ENCODE assay signal across 19 mouse cellular contexts in genomic region chr3:96069046-96069445, GRCm38 (mm10). TPM values are rescaled to one million over a fixed set of nuclear protein-coding genes. Genes with fewer than 3 reads are reported as not detected.
A peak's percentile ranks its signal among the peaks of the same experiment; 100 is the strongest.
DNase-seq lines count a peak whose midpoint lies in the region; ATAC-seq lines count a peak whose summit lies in the region.
"Had no signal": no experiment of that assay in that cellular context is flagged by ENCODE, and none has a peak within 500 bp of the region (broad histone marks: within the 10 kb centered on the region; RNA-seq: fewer than 3 reads in every experiment).

No protein-coding gene starts in this region.

- no peaks in the 10 kb centered on the region for H3K27me3 ChIP-seq in heart, embryonic 10.5 days (ENCODE audit: insufficient read depth, poor library complexity, severe bottlenecking)
- H3K27me3 ChIP-seq in heart, embryonic 11.5 days (ENCODE audit: control insufficient read depth, insufficient read depth, low read length), result no peaks in the 10 kb centered on the region
- H3K27me3 ChIP-seq in liver, embryonic 11.5 days (replicated peaks; ENCODE audit: control insufficient read depth, insufficient read depth, low read length), result no peaks in the 10 kb centered on the region
- H3K27me3 ChIP-seq in liver, embryonic 12.5 days (replicated peaks), result no peaks in the 10 kb centered on the region
- H3K27me3 ChIP-seq: embryonic facial prominence, embryonic 12.5 days; forebrain, embryonic 13.5 days; forebrain, embryonic 15.5 days had no signal

- peak; percentile 61 for DNase-seq in heart, embryonic 10.5 days (ENCODE audit: low spot score)
- peak; percentile 15 for DNase-seq in liver, embryonic 11.5 days (ENCODE audit: low spot score)
- peak; percentile 23 for DNase-seq in R1 (ENCODE audit: low read depth, low spot score)
- DNase-seq: adrenal gland, adult 8-10 months; adrenal gland, postnatal 14 days; adrenal gland, postnatal 36 days; cerebellum, adult 11-12 months; cerebellum, adult 2 months; cerebellum, adult 9-10 months; cerebellum, postnatal 10 days; cerebellum, postnatal 25 days had no signal

- no peak overlapping the region for H3K4me2 ChIP-seq in heart, embryonic 11.5 days
- H3K4me2 ChIP-seq in liver, embryonic 11.5 days, result no peak overlapping the region
- H3K4me2 ChIP-seq in liver, embryonic 12.5 days, result no peak overlapping the region
- H3K4me2 ChIP-seq: embryonic facial prominence, embryonic 12.5 days; forebrain, embryonic 13.5 days; forebrain, embryonic 15.5 days had no signal

- WGBS in heart, embryonic 10.5 days, result 81% methylated on average over 6 of the region's 6 CpGs
- WGBS in heart, embryonic 11.5 days (ENCODE audit: insufficient replicate concordance), result 88% methylated on average over 6 of the region's 6 CpGs
- WGBS in liver, embryonic 11.5 days, result 92% methylated on average over 6 of the region's 6 CpGs
- 85% methylated on average over 6 of the region's 6 CpGs for WGBS in liver, embryonic 12.5 days (ENCODE audit: insufficient replicate concordance)

- H3K9ac ChIP-seq in heart, embryonic 11.5 days (ENCODE audit: low read depth, low read length), result no peak overlapping the region
- no peak overlapping the region for H3K9ac ChIP-seq in liver, embryonic 11.5 days (ENCODE audit: low read depth, low read length)
- H3K9ac ChIP-seq in liver, embryonic 12.5 days, result no peak overlapping the region
- H3K9ac ChIP-seq: embryonic facial prominence, embryonic 12.5 days; forebrain, embryonic 13.5 days; forebrain, embryonic 15.5 days had no signal

- peaks cover 6% of the 10 kb centered on the region; the same call in 1 of the 2 replicates for H3K4me1 ChIP-seq in heart, embryonic 10.5 days
- H3K4me1 ChIP-seq in heart, embryonic 11.5 days (ENCODE audit: control insufficient read depth, insufficient read depth, low read length), result no peaks in the 10 kb centered on the region
- H3K4me1 ChIP-seq in liver, embryonic 11.5 days (replicated peaks; ENCODE audit: control insufficient read depth, insufficient read depth, low read length), result no peaks in the 10 kb centered on the region
- peaks cover 14% of the 10 kb centered on the region for H3K4me1 ChIP-seq in liver, embryonic 12.5 days
- H3K4me1 ChIP-seq: embryonic facial prominence, embryonic 12.5 days; forebrain, embryonic 13.5 days; forebrain, embryonic 15.5 days had no signal

- H3K36me3 ChIP-seq in heart, embryonic 10.5 days, result no peaks in the 10 kb centered on the region
- H3K36me3 ChIP-seq in heart, embryonic 11.5 days (ENCODE audit: control insufficient read depth, insufficient read depth, low read length), result no peaks in the 10 kb centered on the region
- no peaks in the 10 kb centered on the region for H3K36me3 ChIP-seq in liver, embryonic 11.5 days (ENCODE audit: control insufficient read depth, insufficient read depth, low read length)
- no peaks in the 10 kb centered on the region for H3K36me3 ChIP-seq in liver, embryonic 12.5 days
- H3K36me3 ChIP-seq: embryonic facial prominence, embryonic 10.5 days; embryonic facial prominence, embryonic 12.5 days; forebrain, embryonic 15.5 days had no signal

- ATAC-seq in heart, embryonic 11.5 days (replicated peaks; ENCODE audit: insufficient number of reproducible peaks, low FRiP score, low TSS enrichment), result no peak
- no peak for ATAC-seq in liver, embryonic 11.5 days (replicated peaks; ENCODE audit: low FRiP score)
- ATAC-seq in liver, embryonic 12.5 days, result no peak
- no peak for ATAC-seq in monocyte, adult 5-6 weeks (replicated peaks; ENCODE audit: insufficient number of reproducible peaks, low FRiP score, low TSS enrichment, poor library complexity, severe bottlenecking)
- ATAC-seq: activated CD4-positive, CD25-positive, alpha-beta regulatory T cell, adult 4 months; forebrain, embryonic 13.5 days; forebrain, embryonic 15.5 days had no signal

- H3K9me3 ChIP-seq in heart, embryonic 10.5 days, result no peaks in the 10 kb centered on the region
- H3K9me3 ChIP-seq in heart, embryonic 11.5 days (replicated peaks; ENCODE audit: control insufficient read depth, low read length), result no peaks in the 10 kb centered on the region
- no peaks in the 10 kb centered on the region for H3K9me3 ChIP-seq in liver, embryonic 11.5 days (ENCODE audit: control insufficient read depth, low read length)
- H3K9me3 ChIP-seq in liver, embryonic 12.5 days (replicated peaks), result no peaks in the 10 kb centered on the region
- H3K9me3 ChIP-seq: embryonic facial prominence, embryonic 10.5 days; embryonic facial prominence, embryonic 12.5 days; forebrain, embryonic 13.5 days; forebrain, embryonic 15.5 days had no signal

- no peak overlapping the region for H3K27ac ChIP-seq in heart, embryonic 10.5 days
- no peak overlapping the region for H3K27ac ChIP-seq in heart, embryonic 11.5 days (ENCODE audit: low read depth, low read length)
- H3K27ac ChIP-seq in liver, embryonic 11.5 days (ENCODE audit: low read depth, low read length), result no peak overlapping the region
- H3K27ac ChIP-seq in liver, embryonic 12.5 days, result no peak overlapping the region
- H3K27ac ChIP-seq: embryonic facial prominence, embryonic 10.5 days; embryonic facial prominence, embryonic 12.5 days; forebrain, embryonic 13.5 days; forebrain, embryonic 15.5 days had no signal

- H3K4me3 ChIP-seq in heart, embryonic 10.5 days, result no peak overlapping the region
- H3K4me3 ChIP-seq in heart, embryonic 11.5 days (ENCODE audit: low read depth, low read length), result no peak overlapping the region
- H3K4me3 ChIP-seq in liver, embryonic 11.5 days (ENCODE audit: low read depth, low read length), result no peak overlapping the region
- no peak overlapping the region for H3K4me3 ChIP-seq in liver, embryonic 12.5 days
- H3K4me3 ChIP-seq: embryonic facial prominence, embryonic 10.5 days; embryonic facial prominence, embryonic 12.5 days; forebrain, embryonic 13.5 days; forebrain, embryonic 15.5 days had no signal

RNA-seq across cellular contexts. Expression of gene Vps45, which starts 10.8 kb away (rescaled TPM):
- polyA plus RNA-seq in heart, embryonic 10.5 days (2016; fragmentation: Nextera tagmentation; extraction: Ambion mirVana), result 26.1 and 30.6 TPM in 2 replicates
- 20.4 and 23.9 TPM in 2 replicates for polyA plus RNA-seq in heart, embryonic 11.5 days (2014; fragmentation: Nextera tagmentation; extraction: Ambion mirVana)
- polyA plus RNA-seq in liver, embryonic 11.5 days (2014; fragmentation: Nextera tagmentation; extraction: Ambion mirVana), result 17.4 and 18.5 TPM in 2 replicates
- polyA plus RNA-seq in liver, embryonic 12.5 days (2016; fragmentation: Nextera tagmentation; extraction: Ambion mirVana), result 17.6 and 18.6 TPM in 2 replicates
- 18.1 to 75.8 TPM (median 21.4 TPM) in 3 replicates for total RNA-seq in monocyte, adult 5-6 weeks (2017)

RNA-seq across cellular contexts. Expression of gene Otud7b, which starts 35.3 kb away (rescaled TPM):
- polyA plus RNA-seq in heart, embryonic 10.5 days (2016; fragmentation: Nextera tagmentation; extraction: Ambion mirVana), result 15.2 and 16.1 TPM in 2 replicates
- 8.7 and 9.3 TPM in 2 replicates for polyA plus RNA-seq in heart, embryonic 11.5 days (2014; fragmentation: Nextera tagmentation; extraction: Ambion mirVana)
- polyA plus RNA-seq in liver, embryonic 11.5 days (2014; fragmentation: Nextera tagmentation; extraction: Ambion mirVana), result 7.1 and 7.9 TPM in 2 replicates
- 10.8 and 12.7 TPM in 2 replicates for polyA plus RNA-seq in liver, embryonic 12.5 days (2016; fragmentation: Nextera tagmentation; extraction: Ambion mirVana)
- total RNA-seq in monocyte, adult 5-6 weeks (2017), result 12.5 to 26.2 TPM (median 17.1 TPM) in 3 replicates
